Mouse (Mus musculus) cerebellum, adult 8-10 months (tissue): ENCODE data around the gene Olfr223.
"Not testable (repeated sequence)": the region's sequence is repeated elsewhere in the genome, so short reads cannot be mapped to it uniquely, and the experiment has no call there.

Experiments
- DNase-seq: peaks from one replicate; pipeline ENCODE4 v3.0.0; 2022

Olfr223 gene

DNA sequence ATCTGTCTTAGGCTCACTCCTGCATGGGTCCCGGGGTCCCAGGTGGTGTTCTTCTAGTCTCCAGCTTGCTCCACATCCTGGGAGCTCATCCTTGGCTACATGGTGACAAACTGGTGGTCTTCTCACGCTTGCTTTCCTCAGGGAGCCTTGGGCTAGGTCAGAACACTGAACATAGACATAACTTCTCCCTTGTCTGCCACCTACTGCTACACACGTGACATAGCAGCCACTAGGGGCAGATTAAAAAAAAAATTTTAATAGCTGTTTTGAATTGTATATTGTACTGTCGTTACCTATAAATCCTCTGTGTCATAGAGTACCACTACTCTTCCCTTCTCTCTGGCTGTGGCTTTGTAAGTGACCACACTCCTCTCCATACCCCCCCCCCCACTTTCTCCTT lies 3.0 kb upstream of the Olfr223 start:
- DNase-seq = no peak

DNA sequence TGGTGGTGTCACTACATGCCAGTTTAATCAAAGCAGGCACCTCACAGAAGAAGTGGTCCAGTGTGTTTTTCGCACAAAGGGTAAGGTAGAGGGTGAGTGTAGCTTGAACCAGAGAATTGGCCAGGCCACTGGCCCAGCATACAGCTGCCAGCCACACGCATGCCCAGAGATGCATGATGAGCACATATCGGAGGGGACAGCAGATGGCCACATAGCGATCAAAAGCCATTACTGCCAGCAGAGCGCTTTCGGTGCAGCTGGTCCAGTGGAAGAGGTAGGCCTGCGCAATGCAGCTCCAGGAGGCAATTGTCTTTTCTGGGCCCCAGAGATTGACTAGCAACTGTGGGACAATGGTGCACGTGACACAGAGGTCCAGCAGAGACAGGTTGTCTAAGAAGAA lies 3.6 kb downstream of the Olfr223 start:
- no peak for DNase-seq

DNA sequence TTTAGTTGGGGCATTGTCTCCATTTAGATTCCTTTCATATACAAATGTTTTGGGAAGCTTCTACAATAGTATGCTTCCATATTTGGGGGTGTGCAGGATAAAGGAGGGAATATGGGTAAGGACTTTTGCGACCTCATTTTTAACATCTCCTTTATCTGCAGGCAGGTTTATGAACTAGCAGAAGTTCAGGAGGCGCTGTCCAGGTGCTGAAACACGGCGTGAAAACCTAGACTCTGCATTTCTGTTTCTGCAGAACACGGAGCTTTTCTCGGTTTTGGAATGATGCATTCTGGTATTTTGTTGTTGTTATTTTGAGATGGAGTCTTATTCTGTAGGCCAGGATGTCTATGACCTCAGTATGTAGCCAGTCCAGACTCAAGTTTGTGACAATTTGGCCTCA lies 8.6 kb downstream of the Olfr223 start:
- no peak for DNase-seq

- not testable (repeated sequence) for DNase-seq
Observed at GRCm38 (mm10) chr11:59576135-59576534, 17.0 kb downstream of the Olfr223 start, which contains the start of gene Olfr222. TSS of gene Olfr222 (minus strand) at chr11:59576235.

- DNase-seq = no peak
Observed at GRCm38 (mm10) chr11:59575726-59576125, 17.4 kb downstream of the Olfr223 start.

GRCm38 (mm10) chr11:59569306-59569705 lies 23.8 kb downstream of the Olfr223 start:
- DNase-seq = peak; percentile 24

GRCm38 (mm10) chr11:59562837-59563236 lies 30.3 kb downstream of the Olfr223 start:
- no peak for DNase-seq

- DNase-seq = no peak
Observed at GRCm38 (mm10) chr11:59562336-59562735, 30.8 kb downstream of the Olfr223 start.

DNA sequence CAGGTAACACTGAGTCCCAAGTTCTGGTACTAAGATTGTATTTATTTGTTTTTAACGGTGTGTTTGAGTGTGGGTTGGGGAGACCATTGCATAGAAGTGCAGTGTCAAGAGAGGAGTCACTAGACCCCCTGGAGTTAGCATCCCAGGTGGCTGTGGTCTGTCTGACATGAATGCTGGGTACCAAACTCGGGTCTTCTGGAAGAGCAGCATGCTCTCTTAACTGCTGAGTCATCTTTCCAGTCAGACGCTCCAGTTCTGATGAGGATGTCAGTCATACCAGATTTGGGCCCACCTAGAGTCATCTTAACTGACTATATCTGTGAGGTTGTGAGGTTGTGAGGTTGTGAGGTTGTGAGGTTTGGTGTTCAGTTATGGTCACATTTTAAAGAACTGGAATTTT lies 32.2 kb downstream of the Olfr223 start:
- DNase-seq = no peak

GRCm38 (mm10) chr11:59554535-59554934 lies 38.6 kb downstream of the Olfr223 start:
- no peak for DNase-seq

GRCm38 (mm10) chr11:59554127-59554526 lies 39.0 kb downstream of the Olfr223 start:
- DNase-seq = no peak

DNA sequence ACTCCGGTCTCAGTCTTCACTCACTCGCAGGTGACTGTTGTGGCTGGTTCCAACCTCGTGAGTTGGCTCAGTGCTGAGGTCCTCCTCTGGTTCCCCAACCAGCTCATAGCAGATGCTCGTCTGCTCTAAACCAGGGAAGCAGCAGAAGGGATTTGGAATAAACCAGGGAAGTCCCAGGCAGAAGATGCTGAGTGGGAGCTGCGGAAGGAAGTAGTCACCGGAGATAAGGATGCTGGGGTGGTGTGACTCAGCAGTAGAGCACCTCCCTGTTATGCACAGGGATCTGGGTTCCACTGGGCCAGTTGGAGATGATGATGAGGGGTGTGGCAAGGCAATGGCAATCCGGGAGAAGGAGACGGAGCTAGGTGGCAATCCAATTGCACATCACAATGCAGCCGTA lies 49.1 kb downstream of the Olfr223 start:
- no peak for DNase-seq

GRCm38 (mm10) chr11:59543376-59543775 lies 49.7 kb downstream of the Olfr223 start:
- no peak for DNase-seq

GRCm38 (mm10) chr11:59542442-59542841 lies 50.6 kb downstream of the Olfr223 start:
- no peak for DNase-seq

- DNase-seq = no peak
Observed at GRCm38 (mm10) chr11:59541324-59541723, 51.8 kb downstream of the Olfr223 start, which contains the start of gene Nlrp3. TSS of gene Nlrp3 (plus strand) at chr11:59541568.

- no peak for DNase-seq
Observed at GRCm38 (mm10) chr11:59540123-59540522, 53.0 kb downstream of the Olfr223 start.
